18 mouse cellular contexts compared by ENCODE assay signal in the genomic region with DNA sequence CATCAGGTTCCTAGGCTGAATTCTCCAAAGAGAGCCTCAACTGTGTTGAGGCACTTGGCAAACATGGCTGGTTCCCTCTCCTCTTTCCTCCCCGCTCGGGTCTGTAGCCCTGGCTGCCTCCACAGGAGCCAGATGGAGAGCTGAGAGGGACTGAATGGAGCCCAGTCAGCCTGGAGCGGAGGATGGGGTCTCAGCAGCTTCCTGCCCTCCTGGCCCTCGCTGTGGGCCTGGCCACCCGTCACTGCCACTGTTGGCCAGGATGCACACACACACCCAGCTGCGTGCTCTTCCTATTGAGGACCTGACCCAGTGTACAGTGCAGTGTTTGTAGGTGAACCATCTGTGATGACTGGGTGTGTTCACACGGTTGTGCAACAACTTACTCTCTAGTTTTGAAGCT. TPM values are rescaled to one million over a fixed set of nuclear protein-coding genes. Genes with fewer than 3 reads are reported as not detected.
"Had no signal": no experiment of that assay in that cellular context is flagged by ENCODE, and none has a peak within 500 bp of the region (broad histone marks: within the 10 kb centered on the region; RNA-seq: fewer than 3 reads in every experiment).

No protein-coding gene starts in this region.

- H3K9ac ChIP-seq: kidney, embryonic 15.5 days; liver, embryonic 15.5 days; lung, embryonic 15.5 days; midbrain, embryonic 12.5 days; neural tube, embryonic 13.5 days; stomach, embryonic 15.5 days had no signal

- H3K4me3 ChIP-seq: kidney, embryonic 15.5 days; limb, embryonic 10.5 days; liver, embryonic 15.5 days; lung, embryonic 15.5 days; megakaryocyte, embryonic 14.5 days; midbrain, embryonic 12.5 days; neural tube, embryonic 13.5 days; stomach, embryonic 15.5 days had no signal

- ATAC-seq: intestine, embryonic 16.5 days; midbrain, embryonic 16.5 days had no signal

- H3K9me3 ChIP-seq: kidney, embryonic 15.5 days; limb, embryonic 10.5 days; liver, embryonic 15.5 days; lung, embryonic 15.5 days; midbrain, embryonic 12.5 days; neural tube, embryonic 13.5 days; stomach, embryonic 15.5 days had no signal

- H3K27me3 ChIP-seq: kidney, embryonic 15.5 days; liver, embryonic 15.5 days; lung, embryonic 15.5 days; neural tube, embryonic 13.5 days; stomach, embryonic 15.5 days had no signal

- H3K4me1 ChIP-seq: kidney, embryonic 15.5 days; limb, embryonic 10.5 days; liver, embryonic 15.5 days; lung, embryonic 15.5 days; midbrain, embryonic 12.5 days; neural tube, embryonic 13.5 days; stomach, embryonic 15.5 days had no signal

- H3K36me3 ChIP-seq: kidney, embryonic 15.5 days; limb, embryonic 10.5 days; liver, embryonic 15.5 days; lung, embryonic 15.5 days; midbrain, embryonic 12.5 days; neural tube, embryonic 13.5 days; stomach, embryonic 15.5 days had no signal

- DNase-seq: kidney, adult 2 months; kidney, postnatal 25 days; lung, postnatal 14 days; retina, postnatal 1 day; thymus, postnatal 36 days had no signal

- H3K4me2 ChIP-seq: kidney, embryonic 15.5 days; liver, embryonic 11.5 days; liver, embryonic 15.5 days; lung, embryonic 15.5 days; midbrain, embryonic 12.5 days; neural tube, embryonic 13.5 days; stomach, embryonic 15.5 days had no signal

- H3K27ac ChIP-seq: kidney, embryonic 15.5 days; limb, embryonic 10.5 days; liver, embryonic 15.5 days; lung, embryonic 15.5 days; macrophage; midbrain, embryonic 12.5 days; neural tube, embryonic 13.5 days; stomach, embryonic 15.5 days had no signal

RNA-seq across cellular contexts. Expression of gene Cyp4f39, which starts 19.7 kb away (rescaled TPM):
- polyA plus RNA-seq: limb, embryonic 10.5 days had no signal

RNA-seq across cellular contexts. Expression of gene Pglyrp2, which starts 48.2 kb away (rescaled TPM):
- total RNA-seq: left cerebral cortex, postnatal 10 days had no signal
- polyA plus RNA-seq: kidney, embryonic 15.5 days; limb, embryonic 10.5 days; macrophage; midbrain, embryonic 12.5 days; midbrain, embryonic 16.5 days; neural tube, embryonic 13.5 days had no signal
